Mouse (Mus musculus): ENCODE results near the gene Mfsd2a.

DNA sequence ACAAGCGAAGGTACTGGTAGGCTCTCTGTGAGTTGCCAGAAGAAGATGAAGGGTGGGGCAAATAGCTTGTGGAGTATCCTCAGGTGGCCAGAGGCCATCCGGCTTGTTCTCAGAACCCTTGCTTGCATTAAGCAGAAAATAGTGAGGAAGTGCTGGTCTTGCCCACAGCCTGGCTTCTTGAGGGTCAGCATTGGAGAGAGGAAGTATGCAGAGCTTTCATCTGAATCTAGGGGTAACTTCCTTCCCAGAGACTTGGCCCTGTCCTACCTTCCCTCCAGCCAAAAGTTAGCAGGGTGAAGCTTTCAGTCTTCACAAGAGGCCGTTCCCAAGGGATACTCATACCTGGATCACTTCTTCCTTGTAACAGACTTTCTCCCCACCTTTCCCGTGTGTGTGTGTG, 10.7 kb upstream of the Mfsd2a start:
- TF ChIP-seq POLR2A (IDR thresholded peaks at IDR 0.05; ENCODE audit: insufficient read depth, low read length) (no peak), EP300 (IDR thresholded peaks at IDR 0.05; ENCODE audit: insufficient read depth, low read depth, low read length) (no peak)

Data from ES-Bruce4 (cell line).